Mouse (Mus musculus): Measurements from ENCODE around the gene Ssr3. TPM values are rescaled to one million over a fixed set of nuclear protein-coding genes. Genes with fewer than 3 reads are reported as not detected.
A peak's percentile ranks its signal among the peaks of the same experiment; 100 is the strongest.
"Not testable (repeated sequence)": the region's sequence is repeated elsewhere in the genome, so short reads cannot be mapped to it uniquely, and the experiment has no call there.

The Ssr3 gene
- total RNA-seq (2021) = 100 to 1,000 TPM; 194 to 210 TPM
- long read RNA-seq, experiment 1, transcript Ssr3-201 (5 exons, 2,957 nt) = major isoform, 206 of 230 reads
- long read RNA-seq, experiment 1, partial matches to known transcripts = 2 of 230 reads
- long read RNA-seq, experiment 1, other reads (novel, unspliced or antisense) = 20 of 230 reads
- long read RNA-seq, experiment 2, transcript Ssr3-201 (5 exons, 2,957 nt) = major isoform, 189 of 215 reads
- long read RNA-seq, experiment 2, partial matches to known transcripts = 0 of 215 reads
- long read RNA-seq, experiment 2, other reads (novel, unspliced or antisense) = 23 of 215 reads

- DNase-seq = peak; percentile 93
These were observed at the start of gene Ssr3 for GRCm38 (mm10) chr3:65392421-65392817. TSS of gene Ssr3 (minus strand) at chr3:65392623.

GRCm38 (mm10) chr3:65441586-65442111, 49.2 kb upstream of the Ssr3 start:
- peak; percentile 28 for DNase-seq

GRCm38 (mm10) chr3:65438511-65439228, 46.2 kb upstream of the Ssr3 start:
- no peak for DNase-seq

GRCm38 (mm10) chr3:65435812-65436211, 43.4 kb upstream of the Ssr3 start:
- no peak for DNase-seq

- DNase-seq = no peak
These were observed 42.7 kb upstream of the Ssr3 start for GRCm38 (mm10) chr3:65435101-65435571.

- no peak for DNase-seq
These were observed 39.8 kb upstream of the Ssr3 start for GRCm38 (mm10) chr3:65432236-65432635.

GRCm38 (mm10) chr3:65419706-65420105, 27.3 kb upstream of the Ssr3 start:
- DNase-seq = no peak

- DNase-seq = no peak
These were observed 25.6 kb upstream of the Ssr3 start for GRCm38 (mm10) chr3:65417913-65418594.

- DNase-seq = no peak
These were observed 24.1 kb upstream of the Ssr3 start for GRCm38 (mm10) chr3:65416571-65416970.

GRCm38 (mm10) chr3:65407891-65408290, 15.5 kb upstream of the Ssr3 start:
- DNase-seq = no peak

GRCm38 (mm10) chr3:65405781-65406180, 13.4 kb upstream of the Ssr3 start:
- DNase-seq = no peak

- no peak for DNase-seq
These were observed 5.1 kb upstream of the Ssr3 start for GRCm38 (mm10) chr3:65397566-65397965.

- DNase-seq = no peak
These were observed 4.5 kb upstream of the Ssr3 start for GRCm38 (mm10) chr3:65396835-65397504.

- DNase-seq = not testable (repeated sequence)
These were observed 2.7 kb upstream of the Ssr3 start for GRCm38 (mm10) chr3:65395111-65395510.

GRCm38 (mm10) chr3:65391784-65392420, 521 bp downstream of the Ssr3 start:
- peak; percentile 10 for DNase-seq

- DNase-seq = no peak
These were observed 1.1 kb downstream of the Ssr3 start for GRCm38 (mm10) chr3:65391222-65391783.

GRCm38 (mm10) chr3:65385771-65386170, 6.7 kb downstream of the Ssr3 start:
- DNase-seq = no peak

- DNase-seq = no peak
These were observed 8.0 kb downstream of the Ssr3 start for GRCm38 (mm10) chr3:65384431-65384830.

GRCm38 (mm10) chr3:65381094-65381493, 11.3 kb downstream of the Ssr3 start:
- DNase-seq = no peak

GRCm38 (mm10) chr3:65379884-65380539, 12.4 kb downstream of the Ssr3 start:
- DNase-seq = peak; percentile 43

GRCm38 (mm10) chr3:65378724-65379123, 13.7 kb downstream of the Ssr3 start:
- no peak for DNase-seq
